Mouse (Mus musculus) right cerebral cortex, postnatal 14 days (tissue): Measurements from ENCODE around the gene Cdan1.
"Not testable (repeated sequence)": the region's sequence is repeated elsewhere in the genome, so short reads cannot be mapped to it uniquely, and the experiment has no call there.

Source experiments
- DNase-seq: peaks from one replicate; pipeline ENCODE4 v3.0.0; 2022

Gene Cdan1

DNA sequence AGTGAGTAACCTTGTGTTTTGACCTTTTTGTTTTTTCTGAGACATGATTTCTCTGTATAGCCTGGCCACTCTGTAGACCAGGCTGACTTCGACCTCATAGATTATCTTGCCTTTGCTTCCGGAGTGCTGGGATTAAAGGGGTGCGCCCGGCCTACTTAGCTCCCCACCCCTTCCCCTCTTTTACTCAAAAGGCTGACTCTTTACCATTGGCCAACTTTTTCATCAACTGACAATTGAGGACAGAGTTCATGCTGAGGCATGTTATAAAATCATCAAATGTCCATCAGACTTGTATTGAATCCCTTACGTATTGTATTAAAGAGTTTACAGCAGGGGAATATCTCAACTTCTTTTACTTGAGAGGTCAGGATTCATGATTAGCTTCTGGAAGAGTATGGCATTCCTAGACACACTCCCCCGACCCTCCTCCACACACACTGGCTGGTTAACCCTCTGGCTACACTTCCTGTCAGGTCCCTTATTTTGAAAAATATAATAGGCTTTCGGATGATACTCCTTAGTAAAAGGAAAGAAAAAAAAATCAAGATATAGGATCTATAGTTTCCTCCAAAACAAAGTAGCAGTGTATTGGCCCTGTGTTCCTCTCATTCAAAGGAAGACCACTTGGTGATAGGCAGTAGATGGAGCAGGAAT, 117.9 kb downstream of the Cdan1 start:
- no peak for DNase-seq

DNA sequence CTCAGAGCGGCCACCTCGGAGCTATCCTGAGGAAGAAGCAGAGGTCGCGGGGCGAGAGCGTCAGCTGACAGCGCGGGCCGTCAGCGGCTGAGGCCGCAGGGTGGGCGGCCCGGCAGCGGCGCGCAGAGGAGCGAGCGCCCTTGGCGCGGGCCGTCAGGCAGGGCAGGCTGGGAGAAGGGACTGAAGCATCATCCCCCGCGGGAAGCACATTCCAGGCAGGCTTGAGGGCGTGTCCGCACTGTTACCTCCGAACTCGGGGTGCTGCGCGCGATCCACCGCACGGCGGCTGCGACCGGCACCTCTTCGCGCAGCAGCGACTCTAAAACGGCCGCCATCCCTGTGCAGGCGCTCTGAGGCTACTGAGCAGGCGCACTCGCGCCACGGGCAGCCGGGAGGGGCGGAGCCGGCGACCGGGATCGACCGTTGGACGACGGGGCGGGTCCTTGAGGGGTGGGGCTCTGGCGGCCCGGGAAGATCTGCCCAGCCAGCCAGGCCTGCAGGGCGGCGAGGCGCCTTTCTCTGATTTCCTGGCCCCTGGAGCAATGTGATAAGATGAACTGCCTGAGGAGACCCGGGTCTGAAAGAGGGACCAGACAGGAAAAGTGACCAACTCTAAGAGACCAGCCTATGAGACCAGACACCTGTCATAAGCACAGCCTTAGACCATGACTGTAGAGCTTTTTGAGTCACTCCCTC, 118.6 kb downstream of the Cdan1 start:
- peak; percentile 91 for DNase-seq

DNA sequence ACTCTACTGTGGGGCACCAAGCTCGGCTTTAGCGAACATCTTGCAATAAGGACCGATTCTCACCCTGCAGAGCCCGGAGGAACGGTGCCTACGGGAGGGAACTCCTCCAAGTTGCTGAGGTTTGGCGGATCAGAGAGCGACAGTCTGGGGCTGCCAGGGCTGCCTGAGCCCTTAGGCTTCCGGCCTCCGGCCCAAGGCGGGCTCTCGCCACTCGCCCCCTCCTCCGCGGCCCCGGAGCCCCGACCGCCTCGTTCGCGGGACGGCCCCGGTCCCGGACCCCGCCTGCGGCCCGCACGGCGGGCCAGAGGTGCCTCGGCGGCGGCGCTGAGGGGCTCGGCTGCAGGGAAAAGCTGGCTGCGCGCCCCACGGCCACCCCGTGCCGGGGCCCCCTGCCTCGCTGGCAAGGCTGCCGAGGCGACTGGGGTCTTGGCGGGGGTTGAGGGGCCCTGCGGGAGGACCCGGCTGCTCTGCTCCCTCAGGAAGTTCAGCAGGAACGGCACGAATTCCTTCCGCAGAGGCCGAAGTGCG, 119.2 kb downstream of the Cdan1 start:
- DNase-seq, result no peak

DNA sequence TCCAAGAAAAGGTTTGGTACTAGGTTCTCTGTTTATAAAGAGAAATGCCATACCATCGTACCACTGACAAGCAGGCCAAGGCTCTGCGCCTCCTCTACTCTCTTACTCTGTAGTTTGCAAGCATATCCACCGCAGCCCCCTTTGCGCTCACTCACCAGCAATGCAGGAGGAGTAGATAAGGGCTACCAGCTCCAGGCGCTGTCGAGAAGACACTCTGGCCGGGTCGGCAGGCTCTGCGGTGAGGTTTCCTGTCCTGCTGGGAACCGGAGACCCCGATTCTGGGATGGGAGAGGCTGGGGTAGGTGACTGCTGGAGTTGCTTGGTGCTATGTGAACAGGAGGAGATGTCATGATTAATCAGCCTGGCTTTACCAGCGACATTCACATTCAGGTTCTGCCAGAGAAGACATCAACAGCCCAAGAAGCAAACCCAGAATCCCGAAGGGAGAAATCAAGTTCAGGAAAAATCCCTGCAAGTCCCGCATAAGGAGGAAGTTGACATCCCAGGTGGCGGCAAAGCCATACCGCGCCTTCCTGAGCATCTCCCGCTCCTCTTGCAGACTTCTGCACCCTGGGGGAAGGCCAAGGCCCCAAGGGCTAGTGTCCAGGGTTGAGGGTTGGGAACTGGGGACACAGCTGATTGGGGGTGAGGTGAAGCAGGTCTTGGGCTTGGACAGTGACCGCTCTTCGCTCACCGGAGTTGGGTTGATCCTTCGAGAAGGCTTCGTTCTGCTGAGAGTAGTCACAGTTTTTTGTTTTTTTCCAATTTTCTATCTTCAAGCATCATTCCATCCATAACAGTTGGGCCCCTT, 119.9 kb downstream of the Cdan1 start:
- DNase-seq, result no peak

DNA sequence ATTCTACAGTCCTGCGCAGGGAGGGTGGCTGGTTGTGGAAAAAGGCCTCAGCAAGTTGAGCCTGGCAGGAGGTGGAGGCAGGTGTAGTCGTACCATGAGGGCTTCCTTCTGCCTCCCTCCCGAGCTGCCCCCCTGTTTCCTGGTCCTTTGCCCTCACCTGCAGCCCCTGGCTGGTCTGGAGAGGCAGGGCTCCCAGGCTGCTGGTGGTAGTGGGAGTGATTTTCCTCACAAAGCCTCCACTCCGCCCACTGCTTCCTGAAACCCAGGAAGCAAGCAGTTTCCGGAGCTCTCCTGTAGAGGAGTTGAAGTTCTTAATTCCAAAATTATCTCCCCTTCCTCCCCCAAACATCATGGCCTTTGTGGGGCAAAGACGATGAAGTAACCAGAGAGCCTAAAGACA, 125.8 kb downstream of the Cdan1 start:
- DNase-seq, result no peak

DNA sequence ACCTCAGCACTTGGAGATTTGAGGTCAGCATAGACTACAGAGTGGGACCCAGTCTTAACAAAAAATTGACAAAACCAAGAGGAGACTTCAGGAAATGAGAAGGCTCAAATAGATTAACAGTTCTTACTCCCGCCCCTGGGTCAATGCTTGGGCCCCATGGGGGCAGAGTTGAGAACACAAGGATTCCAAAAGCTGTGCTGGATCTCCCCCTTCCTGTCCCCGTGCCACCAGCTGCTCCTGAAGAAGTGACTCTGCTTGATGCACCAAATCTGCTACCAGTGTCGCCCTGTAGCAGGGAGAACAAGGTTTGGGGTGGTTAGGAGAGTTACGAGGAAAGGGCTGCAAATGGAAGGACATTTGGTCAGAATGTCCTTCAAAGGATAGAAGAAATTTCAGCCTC, 126.3 kb downstream of the Cdan1 start:
- no peak for DNase-seq

DNA sequence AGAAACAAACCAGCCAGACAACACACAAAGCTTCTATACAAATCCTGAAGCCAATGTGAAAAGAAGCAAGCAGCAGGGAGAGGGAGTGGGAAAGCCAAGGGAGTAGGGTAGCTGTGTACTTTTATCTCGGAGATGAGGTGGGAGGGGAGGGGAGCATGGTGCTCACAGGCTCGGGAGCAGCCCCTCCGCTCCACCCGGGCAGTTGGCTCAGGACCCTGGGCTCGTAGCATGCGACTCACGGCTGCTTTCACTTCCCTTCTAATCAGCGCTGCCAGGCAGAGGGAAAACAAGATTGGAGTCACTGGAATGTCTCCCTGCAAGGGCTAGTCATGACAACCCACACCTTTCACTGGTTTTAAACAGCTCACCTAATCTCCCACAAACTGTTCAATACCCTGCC, 127.4 kb downstream of the Cdan1 start:
- no peak for DNase-seq

DNA sequence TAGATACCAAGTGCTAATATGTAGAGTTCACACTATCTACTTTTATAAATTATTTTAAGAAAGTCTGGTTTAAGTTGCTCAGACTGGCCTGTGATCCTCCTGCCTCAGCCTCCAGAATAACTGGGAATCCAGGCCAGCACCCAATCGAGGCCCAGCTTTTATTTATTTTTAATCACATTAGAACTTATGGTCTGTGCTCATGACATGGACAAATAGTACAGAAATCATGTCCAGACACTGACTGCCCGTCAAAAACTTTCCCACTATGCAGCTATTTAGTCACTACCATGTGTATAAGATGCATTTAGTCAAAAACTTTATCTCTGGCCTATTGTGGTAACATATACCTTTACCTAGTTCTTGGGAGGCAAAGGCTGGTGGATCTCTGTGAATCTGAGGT, 128.0 kb downstream of the Cdan1 start:
- DNase-seq, result no peak

DNA sequence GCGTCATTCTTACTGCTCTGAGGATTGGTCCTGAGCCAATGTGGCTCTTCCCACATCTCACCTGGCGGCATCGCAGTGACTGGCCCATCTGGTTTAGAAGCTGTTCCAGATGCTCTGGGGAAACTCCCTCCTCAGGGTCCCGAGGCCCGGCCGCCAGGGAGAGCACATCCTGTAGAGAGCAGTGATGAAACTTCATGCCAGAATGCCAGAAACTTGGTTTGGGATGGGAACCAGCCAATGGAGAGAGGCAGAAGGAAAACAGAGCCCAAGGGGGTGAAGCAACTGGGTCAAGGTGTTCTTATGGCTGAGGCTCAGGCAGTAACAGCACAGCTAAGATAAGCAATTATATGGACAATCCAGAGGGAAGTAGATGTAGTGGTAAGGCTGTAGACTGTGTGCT, 129.1 kb downstream of the Cdan1 start:
- DNase-seq, result no peak

DNA sequence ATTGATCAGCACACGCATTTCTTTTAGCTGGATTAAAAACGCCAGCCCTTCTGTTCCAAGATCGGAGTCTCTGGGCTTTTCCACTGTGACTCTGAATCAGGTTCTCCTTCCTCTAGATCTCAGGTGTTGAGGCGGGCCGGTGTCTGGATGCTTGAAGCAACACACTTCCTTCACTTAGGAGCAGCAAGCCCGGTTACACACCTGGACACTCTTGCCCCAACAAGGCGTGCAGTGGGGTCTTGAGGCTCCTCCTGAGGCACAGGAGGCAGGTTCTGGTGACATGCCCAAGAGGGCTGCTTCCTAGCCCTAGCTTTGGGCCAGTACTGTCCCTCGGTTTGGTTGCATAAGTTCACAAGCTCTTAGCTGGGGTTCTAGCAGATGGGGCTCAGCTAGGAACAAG, 131.4 kb downstream of the Cdan1 start:
- no peak for DNase-seq

DNA sequence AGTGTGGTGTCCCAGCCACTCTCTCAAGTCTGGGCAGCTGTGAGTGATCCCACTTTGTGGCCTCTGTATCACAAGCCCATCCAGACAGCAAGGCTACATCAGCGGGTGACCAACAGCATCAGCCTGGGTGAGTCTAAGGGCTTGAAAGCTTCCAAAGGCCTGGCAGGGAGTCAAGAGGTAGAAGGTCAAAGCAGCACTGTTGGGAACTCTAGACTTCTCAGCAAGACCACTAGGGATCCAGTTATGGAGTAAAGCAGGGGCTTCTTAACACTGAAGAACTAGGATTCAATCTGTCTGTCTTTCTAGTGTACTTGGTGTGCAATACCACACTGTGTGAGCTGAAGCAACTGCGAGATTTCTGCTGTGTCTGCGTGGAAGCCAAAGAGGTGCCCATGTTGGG, 136.5 kb downstream of the Cdan1 start:
- DNase-seq, result no peak

DNA sequence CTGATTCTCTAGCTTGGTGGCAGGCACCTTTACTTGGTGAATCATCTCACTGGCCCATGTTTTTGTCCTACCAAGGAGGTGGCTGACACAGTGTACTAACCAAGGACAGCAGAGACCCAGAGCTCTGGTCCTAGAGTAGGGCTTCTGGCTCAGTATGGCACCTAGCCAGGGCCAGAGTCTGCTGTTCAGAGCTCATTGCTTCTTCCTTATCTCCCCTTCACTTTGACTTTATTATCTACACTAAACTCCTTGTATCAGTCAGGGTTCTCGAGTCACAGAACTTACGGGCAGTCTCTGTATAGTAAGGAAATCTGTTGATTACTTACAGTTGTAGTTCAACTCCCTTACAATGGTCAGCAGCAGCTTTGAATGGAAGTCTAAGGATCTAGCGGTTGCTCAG, 139.0 kb downstream of the Cdan1 start:
- DNase-seq, result no peak

DNA sequence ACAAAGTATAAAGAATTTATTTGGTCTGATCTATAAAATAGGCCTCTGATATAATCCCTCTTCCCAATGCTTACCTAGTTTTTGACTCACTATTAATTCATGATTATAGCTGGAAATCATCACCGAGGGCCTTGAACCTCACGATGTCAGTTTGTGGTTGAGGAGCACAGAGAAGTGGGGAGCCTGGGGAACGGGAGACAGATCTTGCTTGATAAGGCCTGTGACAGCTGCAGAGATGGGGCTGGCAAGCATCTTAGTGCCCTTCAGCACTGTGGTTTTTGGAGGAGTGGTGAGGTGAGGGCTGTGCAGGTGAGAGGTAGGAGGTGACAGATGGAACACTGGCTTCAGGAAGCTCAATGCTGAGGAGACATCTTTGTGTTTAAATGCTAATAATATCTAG, 139.8 kb downstream of the Cdan1 start:
- no peak for DNase-seq

DNA sequence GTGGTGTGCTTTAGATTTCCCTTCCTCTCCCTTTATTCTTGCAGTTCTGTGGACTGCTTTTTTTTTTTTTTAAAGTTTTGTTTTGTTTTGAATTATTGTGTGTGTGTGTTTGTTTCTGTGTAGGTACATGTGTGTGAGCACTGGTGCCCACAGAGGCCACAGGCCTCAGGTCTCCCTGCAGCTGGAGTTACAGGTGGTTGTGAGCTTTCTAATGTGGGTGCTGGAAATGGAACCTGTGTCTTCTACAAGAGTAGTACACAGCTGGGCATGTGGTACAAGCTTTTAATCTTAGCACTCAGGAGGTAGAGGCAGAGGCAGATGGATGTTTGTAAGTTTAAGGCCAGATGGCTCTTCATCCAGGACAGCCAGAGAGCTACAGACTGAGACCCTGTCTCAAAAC, 142.9 kb downstream of the Cdan1 start:
- DNase-seq, result no peak

DNA sequence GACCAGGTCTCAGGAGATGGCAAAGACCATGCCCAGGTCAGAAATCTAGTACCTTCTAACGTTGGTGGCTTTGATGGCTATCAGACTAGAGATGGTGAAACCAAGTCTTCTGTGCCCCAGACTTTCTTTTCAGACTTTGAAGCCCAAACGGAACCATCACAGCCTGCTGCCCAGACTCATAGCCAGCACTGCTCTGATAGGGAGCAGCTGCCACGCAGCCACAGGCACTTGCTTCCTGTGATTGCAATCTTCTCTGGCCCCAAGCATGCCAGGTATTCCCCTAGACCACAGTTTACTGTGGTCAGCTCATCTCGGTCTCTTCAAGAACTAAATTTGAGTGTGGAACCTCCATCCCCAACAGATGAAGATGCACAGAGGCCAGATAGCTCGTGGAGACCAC, 147.3 kb downstream of the Cdan1 start:
- no peak for DNase-seq

DNA sequence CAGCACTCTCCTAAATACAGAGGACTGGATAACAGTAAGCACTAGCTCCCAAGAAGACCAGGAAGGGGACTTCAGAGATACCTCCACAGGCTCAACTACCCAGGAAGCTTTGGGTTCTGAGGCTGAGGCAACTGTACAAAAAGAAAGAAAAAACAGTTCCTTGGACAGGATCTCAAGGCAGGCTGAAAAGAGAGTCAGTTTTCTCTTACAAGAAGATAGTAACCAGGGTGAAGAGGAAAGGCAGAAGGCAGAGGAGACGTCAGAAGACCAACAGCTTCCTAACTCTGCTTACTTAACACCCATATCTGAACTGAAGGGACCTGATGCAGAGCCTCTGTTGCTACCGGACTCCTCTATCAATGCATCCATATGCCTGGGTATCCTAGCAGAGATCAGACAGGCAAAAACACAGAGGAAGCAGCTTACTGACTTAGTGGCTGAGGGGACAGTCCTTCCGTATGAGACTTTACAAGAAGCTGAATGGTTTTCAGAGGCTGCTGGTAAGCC, 149.5 kb downstream of the Cdan1 start:
- no peak for DNase-seq

DNA sequence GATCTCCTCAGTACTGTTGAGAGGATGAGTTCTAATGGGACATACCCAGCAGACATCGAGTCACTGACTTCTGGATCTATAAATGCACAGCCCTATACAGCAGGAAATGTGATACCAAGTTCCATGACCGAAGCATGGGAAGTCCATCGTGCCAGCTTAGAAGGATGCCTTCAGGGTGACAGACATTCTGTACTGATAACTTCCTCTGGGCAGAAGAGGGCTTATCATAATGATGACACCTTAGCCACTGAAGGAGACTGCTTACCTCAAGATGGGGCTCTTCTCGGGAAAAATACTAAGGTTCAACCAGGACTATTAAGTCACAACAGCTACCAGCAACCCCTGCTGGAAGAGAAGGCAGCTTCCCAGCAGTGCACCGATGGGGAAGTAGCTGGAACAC, 152.2 kb downstream of the Cdan1 start:
- DNase-seq, result no peak

DNA sequence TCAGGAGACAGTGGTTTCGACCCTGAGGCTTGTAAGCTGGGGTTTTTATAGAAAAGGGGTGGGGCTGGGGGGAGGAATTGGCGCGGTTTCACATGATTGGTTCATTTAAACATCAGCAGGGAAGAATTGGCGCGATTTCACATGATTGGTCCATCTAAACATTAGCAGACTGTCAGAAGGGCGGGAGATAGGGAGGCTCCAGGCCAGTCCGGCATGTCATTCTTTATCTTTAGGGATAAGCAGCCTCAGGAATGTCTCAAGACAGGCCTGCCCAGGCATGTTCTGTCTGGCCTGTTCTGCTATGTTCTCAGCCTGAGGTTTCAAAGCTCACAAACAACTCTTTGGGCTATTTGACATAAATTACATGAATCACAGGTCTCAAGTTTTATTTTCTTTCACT, 168.8 kb downstream of the Cdan1 start:
- not testable (repeated sequence) for DNase-seq

DNA sequence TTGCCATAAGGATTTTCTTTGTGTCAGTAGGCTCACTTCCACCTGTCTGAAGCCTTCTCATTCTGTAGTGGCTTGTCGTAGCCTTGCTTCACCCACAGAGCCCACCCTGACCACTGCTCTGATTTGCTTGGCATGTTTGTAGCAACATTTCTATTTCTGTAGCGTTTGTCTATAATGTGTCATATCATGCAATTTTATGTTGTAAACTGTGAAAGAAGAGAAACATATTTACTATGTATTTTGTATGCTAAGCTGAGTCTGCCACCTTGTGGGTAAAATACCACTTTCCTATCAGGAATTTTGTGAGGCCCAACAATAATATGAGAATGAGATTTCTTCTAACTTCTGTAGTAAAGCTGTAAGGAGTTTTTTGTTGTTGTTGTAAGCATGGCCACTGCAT, 179.7 kb downstream of the Cdan1 start:
- DNase-seq, result no peak

DNA sequence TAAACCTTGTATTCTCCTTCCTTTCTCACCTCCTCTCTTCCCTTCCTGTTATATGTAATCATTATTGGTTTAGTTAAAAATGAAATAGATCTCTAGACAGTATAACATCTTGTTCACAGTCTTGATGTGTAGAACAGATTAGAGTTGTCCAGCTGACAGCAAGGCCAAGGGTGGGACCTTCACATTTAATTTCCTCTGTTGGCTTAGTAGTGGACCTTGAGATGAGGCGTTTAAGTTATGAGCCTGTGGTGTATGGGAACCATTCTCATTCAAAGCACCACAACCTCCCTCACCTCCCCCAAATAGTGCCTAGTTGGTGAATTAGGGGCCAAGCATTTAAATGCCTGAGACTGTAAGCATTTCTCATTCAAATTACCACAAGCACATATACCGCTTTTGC, 182.5 kb downstream of the Cdan1 start:
- no peak for DNase-seq
